Mouse (Mus musculus): ENCODE data around the gene Aldh16a1. TPM values are rescaled to one million over a fixed set of nuclear protein-coding genes. Genes with fewer than 3 reads are reported as not detected.
"Not testable (repeated sequence)": the region's sequence is repeated elsewhere in the genome, so short reads cannot be mapped to it uniquely, and the experiment has no call there.

The Aldh16a1 gene
- polyA plus RNA-seq, 1 experiment from 2014 or later = 65.3 TPM

GRCm38 (mm10) chr7:45175398-45175797 lies 21.0 kb upstream of the Aldh16a1 start:
- 2% methylated on average over 13 of the region's 13 CpGs for WGBS
- no peak overlapping the region for H3K27ac ChIP-seq (replicated peaks)
- no peaks in the 10 kb centered on the region for H3K36me3 ChIP-seq (replicated peaks)
- peaks cover 99% of the 10 kb centered on the region for H3K27me3 ChIP-seq (replicated peaks; ENCODE audit: low read depth, poor library complexity, severe bottlenecking)
- H3K4me3 ChIP-seq = peak overlapping the region; percentile 43; the same call in 1 of the 2 replicates
- H3K9me3 ChIP-seq = peaks cover 18% of the 10 kb centered on the region
- peaks cover 24% of the 10 kb centered on the region for H3K4me1 ChIP-seq
- no peak for DNase-seq (ENCODE audit: low spot score)

- no peak overlapping the region for H3K27ac ChIP-seq (replicated peaks)
- H3K4me1 ChIP-seq = peaks cover 24% of the 10 kb centered on the region
- H3K36me3 ChIP-seq (replicated peaks) = no peaks in the 10 kb centered on the region
- peaks cover 99% of the 10 kb centered on the region for H3K27me3 ChIP-seq (replicated peaks; ENCODE audit: low read depth, poor library complexity, severe bottlenecking)
- peaks cover 25% of the 10 kb centered on the region for H3K9me3 ChIP-seq
- DNase-seq (ENCODE audit: low spot score) = no peak
- WGBS = 3% methylated on average over 29 of the region's 29 CpGs
- H3K4me3 ChIP-seq = peak overlapping the region; percentile 43
These were observed 20.3 kb upstream of the Aldh16a1 start for GRCm38 (mm10) chr7:45174567-45175280.

GRCm38 (mm10) chr7:45173772-45174171 lies 19.4 kb upstream of the Aldh16a1 start:
- WGBS = 50% methylated on average over 1 of the region's 1 CpGs
- not testable (repeated sequence) for H3K27ac ChIP-seq (replicated peaks); H3K36me3 ChIP-seq (replicated peaks); H3K4me3 ChIP-seq; DNase-seq (ENCODE audit: low spot score)
- H3K4me1 ChIP-seq = peaks cover 24% of the 10 kb centered on the region
- H3K27me3 ChIP-seq (replicated peaks; ENCODE audit: low read depth, poor library complexity, severe bottlenecking) = peaks cover 99% of the 10 kb centered on the region
- peaks cover 35% of the 10 kb centered on the region for H3K9me3 ChIP-seq

GRCm38 (mm10) chr7:45172974-45173373 lies 18.6 kb upstream of the Aldh16a1 start:
- Histone ChIP-seq H3K9me3 (peaks cover 36% of the 10 kb centered on the region), H3K27ac (replicated peaks) (no peak overlapping the region), H3K4me3 (0 out of 2 replicates have a peak overlapping the region, but pooled peaks have one; percentile 5), H3K4me1 (peaks cover 28% of the 10 kb centered on the region), H3K36me3 (replicated peaks) (no peaks in the 10 kb centered on the region), H3K27me3 (replicated peaks; ENCODE audit: low read depth, poor library complexity, severe bottlenecking) (peaks cover 99% of the 10 kb centered on the region)
- DNase-seq (ENCODE audit: low spot score) = no peak
- 55% methylated on average over 7 of the region's 7 CpGs for WGBS

GRCm38 (mm10) chr7:45169495-45169894 lies 15.1 kb upstream of the Aldh16a1 start:
- Histone ChIP-seq H3K9me3 (peaks cover 36% of the 10 kb centered on the region), H3K4me3 (no peak overlapping the region), H3K36me3 (replicated peaks) (no peaks in the 10 kb centered on the region), H3K27me3 (replicated peaks; ENCODE audit: low read depth, poor library complexity, severe bottlenecking) (peaks cover 99% of the 10 kb centered on the region), H3K27ac (replicated peaks) (no peak overlapping the region), H3K4me1 (peaks cover 9% of the 10 kb centered on the region)
- WGBS = 94% methylated on average over 3 of the region's 3 CpGs
- no peak for DNase-seq (ENCODE audit: low spot score)

GRCm38 (mm10) chr7:45168656-45169055 lies 14.3 kb upstream of the Aldh16a1 start:
- no peak for DNase-seq (ENCODE audit: low spot score)
- Histone ChIP-seq H3K27me3 (replicated peaks; ENCODE audit: low read depth, poor library complexity, severe bottlenecking) (peaks cover 99% of the 10 kb centered on the region), H3K9me3 (peaks cover 36% of the 10 kb centered on the region), H3K4me1 (peaks cover 14% of the 10 kb centered on the region), H3K36me3 (replicated peaks) (no peaks in the 10 kb centered on the region), H3K4me3 (peak overlapping the region; percentile 23; the same call in 1 of the 2 replicates), H3K27ac (replicated peaks) (no peak overlapping the region)
- 4% methylated on average over 24 of the region's 24 CpGs for WGBS

GRCm38 (mm10) chr7:45167761-45168445 lies 13.5 kb upstream of the Aldh16a1 start:
- Histone ChIP-seq H3K4me1 (peaks cover 14% of the 10 kb centered on the region), H3K4me3 (peak overlapping the region; percentile 25; the same call in 1 of the 2 replicates), H3K36me3 (replicated peaks) (no peaks in the 10 kb centered on the region), H3K9me3 (peaks cover 35% of the 10 kb centered on the region), H3K27me3 (replicated peaks; ENCODE audit: low read depth, poor library complexity, severe bottlenecking) (peaks cover 100% of the 10 kb centered on the region), H3K27ac (replicated peaks) (no peak overlapping the region)
- 3% methylated on average over 19 of the region's 19 CpGs for WGBS
- DNase-seq (ENCODE audit: low spot score) = peak; percentile 28

GRCm38 (mm10) chr7:45166950-45167401 lies 12.6 kb upstream of the Aldh16a1 start:
- H3K4me1 ChIP-seq = peaks cover 21% of the 10 kb centered on the region
- no peak overlapping the region for H3K4me3 ChIP-seq
- DNase-seq (ENCODE audit: low spot score) = no peak
- WGBS = 27% methylated on average over 10 of the region's 10 CpGs
- no peak overlapping the region for H3K27ac ChIP-seq (replicated peaks)
- peaks cover 98% of the 10 kb centered on the region for H3K27me3 ChIP-seq (replicated peaks; ENCODE audit: low read depth, poor library complexity, severe bottlenecking)
- H3K36me3 ChIP-seq (replicated peaks) = no peaks in the 10 kb centered on the region
- peaks cover 30% of the 10 kb centered on the region for H3K9me3 ChIP-seq

GRCm38 (mm10) chr7:45165701-45166100 lies 11.3 kb upstream of the Aldh16a1 start:
- Histone ChIP-seq H3K27ac (replicated peaks) (no peak overlapping the region), H3K27me3 (replicated peaks; ENCODE audit: low read depth, poor library complexity, severe bottlenecking) (peaks cover 86% of the 10 kb centered on the region), H3K4me3 (no peak overlapping the region), H3K9me3 (peaks cover 21% of the 10 kb centered on the region), H3K4me1 (peaks cover 26% of the 10 kb centered on the region), H3K36me3 (replicated peaks) (peaks cover 5% of the 10 kb centered on the region)
- WGBS = 44% methylated on average over 11 of the region's 11 CpGs
- no peak for DNase-seq (ENCODE audit: low spot score)

- Histone ChIP-seq H3K27ac (replicated peaks) (no peak overlapping the region), H3K9me3 (peaks cover 12% of the 10 kb centered on the region), H3K36me3 (replicated peaks) (peaks cover 14% of the 10 kb centered on the region), H3K4me3 (no peak overlapping the region), H3K27me3 (replicated peaks; ENCODE audit: low read depth, poor library complexity, severe bottlenecking) (peaks cover 77% of the 10 kb centered on the region), H3K4me1 (peaks cover 26% of the 10 kb centered on the region)
- 73% methylated on average over 5 of the region's 5 CpGs for whole genome bisulfite sequencing
- DNase-seq (ENCODE audit: low spot score) = no peak
These were observed 10.4 kb upstream of the Aldh16a1 start for GRCm38 (mm10) chr7:45164833-45165232.

- DNase-seq (ENCODE audit: low spot score) = peak; percentile 60
- peaks cover 23% of the 10 kb centered on the region for H3K36me3 ChIP-seq (replicated peaks)
- 2% methylated on average over 41 of the region's 41 CpGs for WGBS
- peaks cover 26% of the 10 kb centered on the region for H3K4me1 ChIP-seq
- peaks cover 68% of the 10 kb centered on the region for H3K27me3 ChIP-seq (replicated peaks; ENCODE audit: low read depth, poor library complexity, severe bottlenecking)
- H3K27ac ChIP-seq (replicated peaks) = no peak within 1 kb of the TSS
- H3K9me3 ChIP-seq = peaks cover 3% of the 10 kb centered on the region
- H3K4me3 ChIP-seq = peak within 1 kb of the TSS; percentile 57
These were observed 9.5 kb upstream of the Aldh16a1 start, which contains the start of gene Slc17a7 for GRCm38 (mm10) chr7:45163735-45164490. Slc17a7 (plus strand) TSS chr7:45163949.

- 77% methylated on average over 9 of the region's 9 CpGs for WGBS
- no peak for DNase-seq (ENCODE audit: low spot score)
- peak overlapping the region; percentile 57; the same call in 1 of the 2 replicates for H3K4me3 ChIP-seq
These were observed 8.7 kb upstream of the Aldh16a1 start for GRCm38 (mm10) chr7:45162996-45163615.

More at GRCm38 (mm10) chr7:45162996-45163615, 8.7 kb upstream of the Aldh16a1 start:
- Histone ChIP-seq H3K27ac (replicated peaks) (no peak overlapping the region), H3K36me3 (replicated peaks) (peaks cover 31% of the 10 kb centered on the region), H3K9me3 (no peaks in the 10 kb centered on the region), H3K27me3 (replicated peaks; ENCODE audit: low read depth, poor library complexity, severe bottlenecking) (peaks cover 60% of the 10 kb centered on the region), H3K4me1 (peaks cover 22% of the 10 kb centered on the region)
